Mouse (Mus musculus) mature B cell (primary cell): Measurements from ENCODE around the gene Bola1.

ENCODE experiments used
- in situ Hi-C: fragments of 300-500 bp; cut with MboI; formaldehyde crosslinking; loops from 2 replicates; pipeline ENCODE4 v1.14.3; 2019

Gene Bola1

GRCm38 (mm10) chr3:96219661-96220130 is at the start of gene Bola1, which contains the start of gene Hist2h2ab:
Gene Bola1, minus strand, starts transcription at chr3:96219709.
Gene Hist2h2ab, plus strand, starts transcription at chr3:96219865.
- in situ Hi-C loops = loop anchor here (5.0 kb wide), 1 partner anchor 48 kb away; the partner anchor contains the start of genes Hist2h2bb and Hist2h3b

DNA sequence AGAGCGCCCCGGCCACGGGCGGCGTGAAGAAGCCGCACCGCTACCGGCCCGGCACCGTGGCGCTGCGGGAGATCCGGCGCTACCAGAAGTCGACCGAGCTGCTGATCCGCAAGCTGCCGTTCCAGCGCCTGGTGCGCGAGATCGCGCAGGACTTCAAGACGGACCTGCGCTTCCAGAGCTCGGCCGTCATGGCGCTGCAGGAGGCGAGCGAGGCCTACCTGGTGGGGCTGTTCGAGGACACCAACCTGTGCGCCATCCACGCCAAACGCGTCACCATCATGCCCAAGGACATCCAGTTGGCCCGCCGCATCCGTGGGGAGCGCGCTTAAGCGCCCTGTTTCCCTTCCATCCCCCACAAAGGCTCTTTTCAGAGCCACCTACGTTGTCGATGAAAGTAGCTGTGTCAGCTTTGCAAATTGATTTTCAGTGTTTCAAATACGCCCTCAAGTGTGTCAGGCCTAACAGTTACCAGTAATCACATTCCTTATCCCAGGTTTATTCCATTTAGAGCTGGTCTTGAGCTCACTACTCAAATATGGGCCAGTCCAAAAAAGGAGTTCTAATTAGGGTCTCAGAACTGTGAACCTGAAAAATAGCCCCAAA is 49.4 kb upstream of the Bola1 start:
- in situ Hi-C loops = loop anchor here (5.0 kb wide), 1 partner anchor 47 kb away; the partner anchor contains the start of genes Hist2h2ac and Hist2h2be

- in situ Hi-C loops = loop anchor here (5.0 kb wide), 1 partner anchor 46 kb away; the partner anchor contains the start of genes Hist2h2ac and Hist2h2be
Measured at GRCm38 (mm10) chr3:96268051-96268775, 48.7 kb upstream of the Bola1 start, which contains the start of gene Hist2h3b. Gene Hist2h3b, plus strand, starts transcription at chr3:96268654.

- in situ Hi-C loops = loop anchor here (5.0 kb wide), 1 partner anchor 45 kb away; the partner anchor contains the start of genes Hist2h2ac and Hist2h2be
Measured at GRCm38 (mm10) chr3:96267541-96267940, 48.0 kb upstream of the Bola1 start.

DNA sequence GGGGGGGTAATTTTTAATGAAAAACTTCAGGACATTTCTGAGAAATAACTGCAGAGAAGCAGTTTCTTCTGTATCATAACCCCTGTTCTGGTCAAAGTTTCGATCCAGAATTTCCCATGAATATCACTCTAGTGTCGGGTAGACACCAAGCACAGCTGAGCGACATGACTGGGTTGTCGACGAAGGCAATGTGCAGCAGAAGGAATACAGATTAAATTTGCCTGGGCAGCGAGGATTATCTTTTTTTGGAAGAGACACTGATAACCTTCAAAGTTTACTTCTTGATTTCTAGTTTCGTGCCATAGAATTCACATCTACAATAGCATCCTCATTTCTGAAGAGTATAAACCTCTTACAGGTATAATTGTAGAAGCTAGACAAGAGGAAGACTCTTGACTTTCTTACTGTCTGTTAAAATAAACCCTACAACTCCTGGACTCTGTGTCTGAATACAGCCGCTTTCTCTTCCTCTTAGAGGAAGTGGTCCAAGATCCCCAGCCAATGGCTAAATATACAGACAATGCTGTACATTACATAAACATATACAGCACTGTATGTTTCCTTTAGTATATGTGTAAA is 46.7 kb upstream of the Bola1 start:
- in situ Hi-C loops = loop anchor here (5.0 kb wide), 1 partner anchor 44 kb away; the partner anchor contains the start of genes Hist2h2ac and Hist2h2be

GRCm38 (mm10) chr3:96264404-96264949 is 45.0 kb upstream of the Bola1 start:
- in situ Hi-C loops = no loop called here

GRCm38 (mm10) chr3:96263558-96264403 is 44.3 kb upstream of the Bola1 start:
- in situ Hi-C loops = no loop called here

DNA sequence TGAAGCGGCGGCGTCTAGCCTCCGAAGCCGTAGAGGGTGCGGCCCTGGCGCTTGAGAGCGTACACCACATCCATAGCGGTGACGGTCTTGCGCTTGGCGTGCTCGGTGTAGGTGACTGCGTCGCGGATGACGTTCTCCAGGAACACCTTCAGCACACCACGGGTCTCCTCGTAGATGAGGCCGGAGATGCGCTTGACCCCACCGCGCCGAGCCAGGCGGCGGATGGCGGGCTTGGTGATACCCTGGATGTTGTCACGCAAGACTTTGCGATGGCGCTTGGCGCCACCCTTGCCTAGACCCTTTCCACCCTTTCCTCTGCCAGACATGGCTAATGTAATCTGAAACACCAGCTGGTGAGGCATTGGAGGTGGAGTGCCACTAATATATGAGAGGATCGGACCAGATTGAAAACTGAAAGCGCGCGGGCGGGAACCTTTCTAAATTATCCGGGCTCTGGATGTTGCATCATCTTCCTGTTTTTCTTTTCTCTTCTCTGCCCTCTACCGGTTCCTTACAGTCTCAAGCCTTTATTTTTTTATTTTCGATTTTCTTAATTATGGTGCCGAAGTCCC is 43.6 kb upstream of the Bola1 start, which contains the start of gene Hist2h4:
Gene Hist2h4 (minus strand): TSS at position 333 of the 572 bp plus-strand sequence.
- in situ Hi-C loops = no loop called here

DNA sequence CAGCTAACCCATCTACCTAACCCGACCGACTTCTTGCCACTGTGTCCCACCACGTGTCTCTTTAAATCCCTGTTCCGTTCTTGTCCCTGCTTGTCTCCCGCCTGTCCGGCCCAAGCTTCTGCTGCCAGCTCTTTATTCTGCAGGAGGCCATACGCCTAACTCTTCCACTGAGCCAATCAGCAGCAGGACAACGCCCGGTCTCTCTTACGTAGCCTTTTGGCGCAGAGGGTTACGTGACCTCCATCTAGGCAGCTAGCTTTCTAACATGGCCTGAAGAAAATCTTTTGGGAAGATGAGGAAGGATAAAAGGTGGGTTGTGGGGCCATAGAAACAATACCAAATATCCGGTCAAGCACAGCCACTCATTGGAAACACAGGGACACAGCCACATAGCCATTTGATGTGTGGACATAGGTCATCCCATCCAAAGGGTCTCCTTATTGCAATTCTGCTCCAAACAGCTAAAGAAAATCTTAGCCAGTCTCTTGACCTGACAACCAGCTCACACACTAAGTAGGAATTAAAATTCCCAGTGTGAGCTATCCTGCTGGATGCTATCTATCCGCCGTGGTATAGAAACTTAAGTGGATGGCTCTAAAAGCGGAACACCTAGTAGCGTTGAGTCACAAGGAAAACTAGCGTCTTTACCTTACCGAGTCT is 42.8 kb upstream of the Bola1 start:
- in situ Hi-C loops = no loop called here

GRCm38 (mm10) chr3:96261623-96262022 is 42.1 kb upstream of the Bola1 start:
- in situ Hi-C loops = no loop called here

- in situ Hi-C loops = no loop called here
Measured at GRCm38 (mm10) chr3:96260220-96260619, 40.7 kb upstream of the Bola1 start.

DNA sequence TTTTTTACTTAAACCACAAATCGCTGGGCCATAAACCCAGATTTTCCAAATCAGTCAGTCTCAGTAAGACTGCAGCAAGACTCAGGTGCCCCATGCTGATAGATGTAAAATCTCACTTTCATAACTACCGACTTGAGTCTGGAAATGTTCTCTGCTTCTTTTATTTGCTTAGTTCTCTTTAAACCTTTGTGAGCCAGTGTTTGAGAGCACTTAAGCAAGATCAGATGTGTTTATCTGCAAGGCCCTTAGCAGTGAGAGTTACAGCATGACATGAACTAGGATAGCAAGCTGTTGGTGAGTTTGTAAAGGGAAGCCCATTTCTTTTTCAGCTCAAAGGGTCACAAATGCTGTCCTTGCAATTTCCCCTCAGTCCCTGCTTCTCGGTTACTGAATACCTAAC is 37.7 kb upstream of the Bola1 start:
- in situ Hi-C loops = no loop called here

- in situ Hi-C loops = no loop called here
Measured at GRCm38 (mm10) chr3:96255926-96256593, 36.6 kb upstream of the Bola1 start.

DNA sequence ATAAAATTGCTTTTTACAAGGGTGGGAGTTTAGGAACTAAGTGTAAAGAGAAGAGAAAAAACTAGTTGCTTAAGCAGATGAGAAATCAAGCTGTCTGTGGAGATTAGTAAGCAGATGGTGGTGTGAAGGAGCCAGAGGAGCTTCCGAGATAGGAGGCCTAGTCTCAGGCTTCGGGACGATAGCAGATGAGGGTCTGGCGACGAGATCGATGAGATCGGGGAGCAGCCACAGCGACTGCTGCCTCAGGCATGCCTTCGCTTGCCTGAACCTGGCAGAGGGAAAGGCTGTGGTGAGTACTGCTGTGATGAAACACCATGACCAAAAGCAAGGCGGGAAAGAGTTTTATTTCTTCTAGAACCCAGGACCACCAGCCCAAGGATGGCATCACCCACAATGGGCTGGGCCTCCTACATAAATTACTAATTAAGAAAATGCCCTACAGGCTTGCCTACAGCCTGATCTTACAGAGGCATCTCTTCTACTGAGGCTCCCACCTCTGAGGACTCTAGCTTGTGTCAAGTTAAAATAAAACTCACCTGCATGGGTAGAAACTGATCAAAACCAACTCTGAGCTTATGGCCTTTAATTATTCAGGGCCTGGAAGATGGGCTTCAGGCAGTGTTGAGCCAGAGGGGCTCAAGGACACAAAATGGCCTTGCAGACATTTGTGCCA is 35.3 kb upstream of the Bola1 start:
- in situ Hi-C loops = no loop called here

DNA sequence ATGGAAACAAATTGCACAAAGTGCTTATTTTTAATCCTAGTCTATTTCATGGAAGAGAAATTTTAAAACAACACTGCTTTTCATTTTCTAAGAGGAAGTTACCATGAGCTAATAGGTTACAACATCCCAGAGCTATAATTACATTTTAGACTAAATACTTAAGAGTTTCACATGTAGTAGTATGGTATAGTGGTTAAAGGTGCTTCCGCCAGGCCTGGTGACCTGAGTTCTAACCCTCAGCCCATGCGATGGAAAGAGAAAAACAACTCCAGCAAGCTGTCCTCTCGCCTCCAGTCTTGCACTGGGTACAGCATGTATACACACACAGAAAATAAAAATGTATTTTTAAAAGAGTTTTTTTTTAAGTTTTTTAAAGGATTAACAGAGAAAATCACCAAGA is 32.3 kb upstream of the Bola1 start:
- in situ Hi-C loops = no loop called here

GRCm38 (mm10) chr3:96250890-96251289 is 31.4 kb upstream of the Bola1 start:
- in situ Hi-C loops = no loop called here

GRCm38 (mm10) chr3:96249034-96249345 is 29.5 kb upstream of the Bola1 start:
- in situ Hi-C loops = no loop called here

- in situ Hi-C loops = no loop called here
Measured at GRCm38 (mm10) chr3:96248141-96249033, 28.9 kb upstream of the Bola1 start.
